Mouse (Mus musculus) frontal cortex, postnatal 10 days (tissue): ENCODE measurements around the gene Hoxd3.

Experiments used
- DNase-seq, 2 experiments: peaks; one replicate each; pipeline ENCODE4 v3.0.0; 2022; ENCODE audit warnings: low spot score in 2 of 2, mixed read lengths in 1 of 2

Hoxd3 gene

DNA sequence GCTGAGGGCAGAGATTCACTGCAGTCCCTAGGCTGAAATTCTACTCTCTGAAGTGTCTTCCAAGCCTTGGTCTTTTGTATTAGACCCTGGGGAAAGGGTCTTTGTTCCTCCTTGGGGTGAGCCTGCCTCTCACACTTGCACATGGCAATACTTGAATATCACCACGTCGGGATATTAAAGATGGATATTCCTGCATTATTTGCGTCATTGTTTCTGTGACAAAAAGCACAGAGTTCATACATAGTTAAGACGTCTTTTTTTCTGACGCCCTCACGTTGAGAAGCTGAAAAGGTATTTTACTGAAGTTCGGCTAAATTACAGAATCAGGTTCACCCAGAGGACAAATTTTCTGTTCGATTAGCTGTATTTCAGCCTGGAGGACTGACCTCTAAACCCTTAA, 18.6 kb downstream of the Hoxd3 start:
- DNase-seq = no peak

DNA sequence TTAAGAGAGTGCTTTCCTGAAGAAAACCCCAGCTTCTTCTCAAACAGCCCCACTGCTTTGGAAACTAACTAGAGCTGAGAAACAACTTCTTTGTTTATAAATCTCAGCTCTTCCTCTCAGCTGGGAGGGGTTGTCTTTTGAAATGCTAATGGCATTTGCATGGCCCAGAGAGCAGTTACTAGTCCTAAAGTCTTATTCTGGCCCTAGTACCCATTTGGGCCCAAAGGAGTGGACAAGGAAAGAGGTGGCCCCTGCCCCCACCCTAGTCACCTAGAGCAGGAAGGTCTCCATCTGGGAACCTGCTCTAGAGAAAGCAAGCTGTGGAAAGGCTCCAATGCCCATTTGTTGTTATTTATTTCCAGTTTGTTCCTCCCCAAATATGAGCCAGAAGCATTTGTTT, 19.3 kb downstream of the Hoxd3 start:
- no peak for DNase-seq

DNA sequence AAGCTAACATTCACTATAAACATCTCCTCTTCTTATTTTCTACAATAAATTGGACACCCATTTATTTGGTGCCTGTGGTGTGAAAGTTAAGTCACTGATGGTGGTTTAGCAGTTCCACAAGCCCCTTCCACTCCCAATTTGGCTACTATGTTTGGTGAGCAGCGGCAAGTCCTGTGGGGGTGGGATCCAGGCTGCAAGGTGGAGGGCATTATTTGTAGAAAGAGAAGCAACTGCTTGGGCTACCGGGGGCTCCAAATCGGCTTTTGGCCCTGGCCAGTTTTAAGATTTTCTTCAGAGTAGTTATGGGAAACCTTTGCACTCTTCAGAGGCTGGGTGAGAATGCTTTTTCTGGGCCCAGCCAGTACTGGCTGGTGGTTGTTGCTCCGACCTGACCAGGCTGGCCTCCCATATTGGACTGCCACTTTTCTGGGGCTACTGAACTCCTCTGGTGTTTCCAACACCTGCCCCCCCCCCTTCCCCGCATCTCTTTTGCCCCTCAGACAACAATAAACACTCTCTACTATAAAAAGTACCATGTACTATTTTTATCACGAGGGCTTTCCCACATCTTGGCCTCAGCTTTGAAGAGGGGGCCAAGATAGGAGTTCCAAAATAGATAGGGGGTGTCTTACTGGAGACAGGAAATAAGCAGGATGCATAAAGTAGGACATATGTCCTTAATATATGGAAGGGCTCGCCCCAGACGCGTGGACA, 20.2 kb downstream of the Hoxd3 start:
- DNase-seq = no peak

DNA sequence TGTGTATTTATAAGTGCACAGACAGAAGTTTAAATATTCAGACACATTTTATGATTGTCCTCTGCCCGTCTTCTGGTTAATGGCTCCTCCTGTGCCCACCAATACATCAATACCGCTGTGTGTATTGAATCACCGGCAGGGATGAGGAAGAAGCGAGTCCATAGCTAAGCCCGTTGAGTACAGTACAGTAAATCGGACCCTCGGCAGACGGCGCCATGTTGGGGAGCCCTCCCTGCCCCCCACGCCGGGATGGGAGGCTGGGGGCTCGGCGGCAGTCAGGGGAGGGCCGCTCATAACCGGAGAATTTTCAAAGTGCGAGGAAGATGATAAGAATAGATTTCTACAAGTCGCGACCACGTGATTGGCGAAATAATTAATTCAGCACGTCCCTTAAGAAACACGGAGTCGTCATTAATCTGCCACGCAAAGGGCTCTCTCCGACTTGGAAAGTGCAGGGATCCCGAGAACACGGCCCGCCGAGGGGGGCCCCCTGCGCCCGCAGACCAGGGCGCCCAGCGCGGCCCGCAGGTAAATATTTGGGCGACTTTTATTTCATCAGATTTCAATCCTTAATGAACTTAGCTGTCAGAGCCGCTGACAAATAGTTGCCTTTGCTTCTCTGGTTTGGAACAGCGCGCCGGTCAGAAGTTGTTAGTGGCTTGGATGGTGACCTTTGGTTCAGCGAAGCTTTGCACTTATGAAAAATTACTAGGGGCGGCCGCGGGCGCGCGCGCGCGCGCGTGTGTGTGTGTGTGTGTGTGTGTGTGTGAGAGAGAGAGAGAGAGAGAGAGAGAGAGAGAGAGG, 21.0 kb downstream of the Hoxd3 start:
- no peak for DNase-seq

DNA sequence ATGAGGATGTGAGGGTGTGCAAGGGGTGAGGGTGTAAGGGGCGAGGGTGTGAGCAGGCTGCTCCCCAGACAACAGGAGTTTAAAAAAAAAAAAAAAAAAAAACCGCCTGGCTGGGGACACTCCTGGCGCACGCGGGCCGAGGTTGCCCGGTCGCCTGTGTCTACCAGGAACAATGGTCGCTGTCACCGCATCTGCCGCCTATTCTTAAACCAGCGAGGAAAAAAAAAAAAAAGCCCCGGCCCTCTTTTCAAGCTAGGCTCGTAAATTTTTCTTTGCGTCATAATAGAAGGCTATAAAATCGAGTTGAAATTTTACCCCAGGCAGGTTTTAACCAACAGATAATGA, 21.6 kb downstream of the Hoxd3 start:
- no peak for DNase-seq

DNA sequence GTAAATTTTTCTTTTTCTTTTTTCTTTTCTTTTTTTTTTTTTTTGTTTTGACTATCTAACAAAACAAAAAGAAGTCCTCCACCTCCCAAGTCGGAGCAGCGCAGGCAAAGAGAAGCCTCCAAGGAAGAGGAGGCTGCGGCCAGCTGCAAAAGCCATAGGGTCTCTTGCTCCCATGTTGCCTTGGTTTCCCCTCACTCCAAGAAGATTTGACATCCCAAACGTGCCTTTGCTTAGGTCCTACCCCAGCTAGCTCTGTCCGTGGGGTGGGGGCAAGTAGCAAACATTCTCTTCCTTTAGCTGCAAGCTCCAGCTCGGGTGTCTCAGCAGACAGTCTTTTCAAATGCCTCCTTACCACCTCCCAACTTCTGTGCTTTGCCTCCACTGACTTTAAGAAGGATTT, 22.0 kb downstream of the Hoxd3 start:
- DNase-seq = no peak

DNA sequence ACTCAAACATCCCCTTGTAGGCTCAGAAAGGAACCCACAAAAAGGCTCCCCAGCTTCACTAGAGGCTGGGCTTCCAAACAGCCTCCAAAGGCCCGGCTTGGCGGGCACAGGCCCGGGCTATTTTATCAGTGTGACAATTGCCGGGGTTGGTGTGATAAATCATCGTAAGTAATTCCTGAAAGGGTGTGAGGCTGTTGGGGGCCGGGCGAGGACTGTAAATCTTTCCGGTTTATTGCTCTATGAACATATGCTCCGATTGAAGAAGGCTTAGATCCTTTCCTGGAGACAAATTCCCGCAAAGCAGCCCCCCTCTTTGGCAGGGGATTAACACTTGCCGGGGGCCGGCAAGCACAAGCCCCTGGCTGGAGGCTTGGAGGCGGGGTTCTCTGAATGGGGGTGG, 22.7 kb downstream of the Hoxd3 start:
- DNase-seq = no peak

DNA sequence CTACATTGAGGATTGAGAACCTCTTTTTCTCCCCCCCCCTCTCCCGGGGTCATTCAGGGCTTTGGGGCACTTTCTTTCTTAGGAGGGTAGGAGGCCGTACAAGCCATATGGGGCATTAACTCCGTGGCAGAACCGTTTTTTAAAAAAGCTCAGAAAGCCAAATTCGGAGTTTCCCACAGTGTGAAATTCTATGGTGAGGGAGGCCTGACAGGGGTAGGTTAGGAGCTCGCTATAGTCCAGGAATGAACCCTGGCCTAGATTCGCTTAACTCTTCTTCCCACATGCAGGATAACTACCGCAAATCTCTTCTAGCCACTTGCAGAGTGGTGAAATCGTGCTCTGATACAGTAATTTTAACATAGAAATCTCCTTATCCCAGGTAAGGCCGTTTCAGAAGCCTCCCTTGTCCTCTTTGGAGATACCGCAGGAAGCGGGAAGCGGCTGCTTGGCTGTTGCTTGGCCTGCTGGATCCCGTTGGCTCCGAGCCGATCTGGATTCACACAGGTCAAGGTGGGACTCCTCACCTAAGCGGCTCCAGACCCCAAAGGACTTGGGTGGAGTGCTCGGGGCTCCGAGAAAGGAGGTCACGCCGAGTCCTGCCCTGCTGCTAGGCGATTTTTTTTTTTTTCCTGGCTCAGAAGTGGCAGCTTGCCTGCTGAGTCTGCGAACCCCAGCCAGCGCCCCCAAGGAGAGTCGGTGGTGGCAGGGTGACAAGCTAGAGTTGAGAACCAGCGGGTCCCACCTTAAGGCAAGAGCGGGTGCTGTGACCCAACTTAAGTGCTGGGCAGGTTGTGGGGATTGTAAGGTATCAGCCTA, 23.5 kb downstream of the Hoxd3 start:
- DNase-seq = no peak

DNA sequence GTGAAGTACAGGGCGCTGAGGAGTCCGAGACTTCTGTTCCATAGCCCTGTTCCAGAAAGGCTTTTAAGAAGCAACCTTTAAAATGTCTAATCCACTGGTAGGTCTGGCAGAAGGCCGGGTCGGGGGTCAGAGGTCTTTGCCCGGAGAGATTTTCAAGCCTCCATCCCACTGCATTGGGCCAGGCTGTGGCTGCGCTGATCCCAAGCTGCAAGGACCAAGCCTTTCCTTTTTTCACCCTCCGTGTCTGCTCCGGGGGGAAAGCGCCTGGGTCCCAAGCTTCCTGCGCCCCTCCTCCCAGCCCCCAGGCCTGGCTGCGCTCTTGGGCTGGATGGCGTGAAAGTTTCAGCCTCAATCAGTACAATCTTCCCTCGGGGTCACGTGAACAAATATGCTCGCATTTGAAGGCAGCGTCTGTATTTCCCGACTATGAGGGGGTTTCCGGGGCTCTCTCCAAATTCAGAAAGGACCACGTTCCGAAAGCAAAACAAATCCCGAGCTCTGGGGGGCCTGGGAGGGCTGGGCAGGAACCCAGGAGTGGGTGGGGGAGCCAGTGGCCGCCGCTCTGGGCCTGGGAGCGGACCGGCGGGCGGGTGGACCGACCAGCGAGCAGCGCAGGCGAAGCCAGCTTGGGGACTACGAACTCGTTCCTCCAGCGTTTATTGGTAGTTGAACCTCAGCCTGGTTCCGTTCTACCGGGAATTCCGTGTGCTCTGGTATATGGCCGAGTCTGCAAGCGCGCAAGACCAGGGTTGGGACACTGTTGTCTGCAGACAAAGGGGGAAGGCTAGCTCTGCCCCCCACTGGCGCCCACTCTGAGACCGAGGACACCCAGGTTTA, 24.3 kb downstream of the Hoxd3 start:
- DNase-seq = no peak

DNA sequence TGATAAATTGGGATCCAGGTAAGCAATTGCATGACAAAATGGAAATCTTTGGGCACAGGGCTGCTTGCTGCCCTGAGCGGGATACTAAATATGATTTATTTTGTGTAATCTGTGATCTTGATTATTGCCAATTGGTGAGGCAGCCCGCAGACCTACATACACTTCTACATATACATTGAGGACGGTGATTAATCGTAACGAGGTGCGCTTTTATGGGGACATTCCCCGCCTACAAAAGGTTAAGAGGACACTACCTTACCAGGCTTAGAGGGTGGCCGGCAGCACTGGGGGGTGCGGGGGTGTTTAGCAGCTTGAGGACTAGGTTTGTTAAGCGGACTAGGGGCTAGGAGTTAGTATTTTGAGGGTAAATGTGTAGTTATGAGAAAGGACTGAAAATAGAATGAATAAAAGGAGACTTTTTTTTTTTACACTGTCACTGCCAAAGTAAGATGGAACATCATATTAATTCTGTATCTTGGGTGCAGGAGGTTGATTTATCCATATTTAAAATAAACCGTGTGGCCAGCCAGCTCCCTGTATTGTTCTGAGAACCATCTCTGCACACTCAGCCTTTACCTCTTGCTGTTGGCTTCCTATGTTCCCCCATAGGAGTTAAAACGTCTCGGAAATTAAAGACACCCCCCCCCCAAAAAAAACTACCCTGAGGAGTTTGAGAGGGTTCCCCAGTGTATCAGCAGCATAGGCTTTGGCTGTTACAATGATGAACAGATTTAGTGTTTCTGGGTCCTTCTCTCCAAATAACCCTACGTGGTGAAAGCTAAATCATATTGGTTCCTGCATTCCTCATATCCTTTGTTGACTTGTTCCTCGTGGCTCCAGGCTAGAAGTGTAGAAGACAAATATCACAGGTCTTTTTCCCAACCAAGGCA, 25.2 kb downstream of the Hoxd3 start:
- no peak for DNase-seq

DNA sequence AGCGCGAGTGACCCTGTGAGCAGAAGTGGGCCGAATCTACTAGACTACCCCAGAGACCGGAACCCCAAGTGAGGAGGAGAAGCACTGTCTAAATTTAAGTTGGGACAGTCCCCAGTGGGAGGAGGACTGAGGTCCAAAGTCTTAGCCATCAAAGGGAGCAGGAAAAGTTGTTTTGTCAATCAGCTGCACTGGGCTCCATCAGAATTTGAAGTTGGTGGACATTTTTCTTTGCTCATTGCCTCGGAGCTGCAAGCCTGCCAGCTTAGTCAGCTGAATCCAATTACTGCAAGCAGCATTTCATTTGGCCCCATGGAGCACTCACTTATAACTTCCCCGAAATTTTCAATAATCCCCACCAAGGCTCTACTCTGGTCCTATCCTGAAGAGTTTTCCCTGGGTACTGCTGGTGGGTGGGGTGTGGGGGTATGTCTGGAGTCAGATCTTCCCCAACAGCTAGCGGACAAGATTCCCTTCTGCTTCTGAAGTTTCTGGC, 25.9 kb downstream of the Hoxd3 start:
- DNase-seq = no peak

DNA sequence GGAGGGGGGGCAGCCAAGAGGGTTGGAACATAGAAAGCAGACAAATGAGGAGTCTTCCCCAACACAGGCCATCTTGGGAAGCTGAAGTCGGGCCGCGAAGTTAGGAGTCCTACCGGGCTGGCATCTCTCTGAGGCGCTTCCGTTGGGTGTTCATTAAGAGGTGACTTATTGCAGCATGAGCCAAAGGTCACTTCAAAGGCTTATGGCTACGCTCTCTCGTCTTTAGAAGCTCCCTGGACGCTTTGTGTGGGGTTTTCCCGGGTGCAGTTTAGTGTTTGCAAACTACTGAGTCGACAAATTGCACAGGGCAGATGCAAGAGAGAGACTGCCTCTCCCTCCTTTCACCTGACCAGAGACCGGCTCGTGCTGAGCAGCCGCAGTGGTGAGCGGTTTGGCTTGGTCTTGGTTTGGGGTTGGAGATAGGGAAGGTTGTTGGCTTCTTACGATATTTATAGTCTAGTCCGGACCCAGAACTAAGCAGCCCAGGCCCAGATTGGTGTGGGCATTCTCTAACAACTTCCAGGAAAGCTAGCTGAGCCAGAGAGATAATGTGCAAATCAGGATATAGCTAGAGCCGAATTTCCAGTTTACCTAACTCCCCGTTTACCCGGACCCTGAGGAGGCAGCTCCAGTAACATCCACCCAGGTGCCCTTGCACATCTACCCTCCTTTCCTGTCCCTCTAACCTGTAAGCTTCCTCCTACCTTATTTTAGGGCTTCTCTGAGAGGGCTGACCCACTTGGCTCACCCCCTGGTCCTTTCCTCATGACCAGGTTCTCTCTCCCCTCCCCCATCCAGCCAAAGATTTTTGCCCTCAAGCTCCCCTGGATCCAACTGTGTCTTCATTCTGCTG, 27.1 kb downstream of the Hoxd3 start:
- no peak for DNase-seq

DNA sequence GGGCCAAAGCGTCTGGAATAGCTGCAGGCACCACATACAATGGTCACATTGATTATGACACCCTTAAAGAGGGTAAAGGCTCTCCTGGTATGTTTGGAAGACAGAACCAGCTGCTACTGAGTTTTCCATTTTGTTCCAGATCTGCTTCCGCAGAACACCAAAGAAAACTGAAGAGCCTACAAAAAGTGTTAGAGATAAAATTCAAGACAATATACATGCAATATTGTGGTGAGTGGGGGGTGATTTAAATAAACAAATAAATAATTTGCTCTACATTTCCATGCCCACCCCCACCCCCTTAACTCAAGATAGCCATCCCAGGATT, 27.7 kb downstream of the Hoxd3 start:
- no peak for DNase-seq

DNA sequence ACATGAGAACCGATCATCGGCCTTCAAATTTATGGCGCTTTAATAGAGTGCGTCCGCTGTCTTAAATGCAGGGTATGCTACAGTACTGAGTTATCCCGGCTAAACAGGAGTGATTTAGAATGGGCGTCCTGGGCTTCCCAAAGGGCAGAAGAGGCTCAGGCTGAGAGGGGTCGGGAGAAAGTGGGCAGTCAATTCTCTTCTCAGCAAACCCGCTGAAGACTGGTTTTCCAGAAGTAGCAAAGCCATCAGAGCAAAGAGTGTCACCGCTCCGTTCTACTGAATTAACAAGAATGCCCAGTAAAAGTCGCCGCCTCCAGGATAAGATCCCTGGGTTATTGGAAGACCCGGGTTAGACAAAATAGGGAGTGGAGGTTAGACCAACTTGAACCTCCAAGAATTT, 28.1 kb downstream of the Hoxd3 start:
- no peak for DNase-seq

DNA sequence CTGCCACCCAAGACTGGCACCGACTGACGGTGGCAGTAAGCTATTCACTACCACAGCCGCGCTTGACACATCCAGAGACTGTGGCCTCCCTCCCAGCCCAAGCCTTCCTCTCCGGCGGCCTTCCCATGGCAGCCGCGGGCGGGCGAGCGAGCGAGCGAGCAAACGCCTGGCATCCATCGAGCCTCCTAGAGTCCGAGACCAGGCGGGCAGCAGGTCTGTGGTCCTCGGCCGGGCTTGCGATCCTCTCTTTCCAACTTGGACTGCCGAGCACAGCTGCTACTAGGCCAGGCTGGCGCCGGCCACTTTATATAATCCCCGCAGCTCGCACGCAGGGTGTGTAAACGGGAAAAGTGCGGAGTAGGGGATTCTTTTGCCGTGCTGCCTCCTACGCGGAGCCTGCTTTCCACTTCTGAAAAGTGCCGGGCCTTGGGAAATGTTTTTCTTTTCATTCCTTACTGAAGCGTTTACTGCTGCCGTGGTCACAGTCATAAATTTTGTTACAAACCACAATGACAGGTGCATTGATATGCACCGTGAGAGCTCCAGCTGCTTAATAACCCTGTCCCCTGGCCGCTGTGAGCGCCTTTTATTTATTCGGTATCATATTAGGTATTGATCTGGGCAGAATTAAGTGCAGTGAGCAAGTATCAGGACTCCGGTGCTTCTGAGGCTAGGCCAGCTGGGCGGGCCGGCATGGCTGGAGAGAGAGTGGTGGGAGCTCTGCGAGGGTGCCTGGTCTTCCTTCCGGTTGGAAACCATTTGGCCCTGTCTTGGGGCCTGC, 28.8 kb downstream of the Hoxd3 start:
- no peak for DNase-seq

DNA sequence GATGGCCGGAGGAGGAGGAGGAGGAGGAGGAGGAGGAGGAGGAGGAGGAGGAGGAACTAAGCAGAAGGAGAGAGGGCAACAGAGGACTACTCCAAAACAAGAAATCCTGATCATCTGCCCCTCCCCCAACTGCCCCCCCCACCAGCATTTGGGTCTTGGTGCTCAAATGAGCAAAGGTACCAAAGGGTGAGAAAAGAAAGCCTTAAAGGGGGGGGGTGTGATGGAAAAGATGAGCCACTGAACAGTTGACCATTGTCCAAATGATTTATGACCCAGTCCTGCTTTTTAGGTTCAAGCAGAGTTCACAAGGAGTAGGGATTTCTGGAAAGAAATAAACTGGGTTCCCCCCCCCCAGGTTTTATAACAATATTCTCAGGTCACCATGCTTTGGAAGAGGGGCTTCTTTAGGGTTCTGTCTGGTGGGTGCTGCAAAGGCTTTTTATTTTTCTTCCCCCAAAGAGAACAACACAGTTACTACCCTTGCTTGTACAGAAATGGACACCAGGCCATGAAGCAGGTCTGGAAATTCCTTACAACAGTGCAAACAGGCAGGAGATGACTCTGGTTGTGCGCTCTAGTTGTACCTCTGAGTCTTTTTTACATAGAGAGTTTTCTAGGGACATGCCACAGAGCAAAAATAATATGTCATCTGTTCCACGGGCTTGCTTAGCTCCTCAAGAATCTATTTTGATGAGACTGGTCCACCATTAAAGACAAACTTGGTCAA, 29.7 kb downstream of the Hoxd3 start:
- no peak for DNase-seq

DNA sequence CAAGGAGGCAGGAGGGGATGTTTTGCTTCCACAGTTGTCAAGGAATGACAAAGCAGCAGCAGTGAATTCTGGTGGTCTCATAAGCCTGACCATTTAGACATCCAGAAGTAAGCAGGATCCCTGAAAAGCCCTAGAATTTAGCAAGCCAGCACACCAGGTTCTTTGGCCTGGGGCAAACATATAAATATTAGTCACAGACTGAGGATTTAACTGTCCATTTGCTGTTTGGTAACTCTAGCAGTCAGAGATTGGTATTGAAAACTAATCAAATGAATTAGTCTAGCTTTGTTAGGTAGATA, 30.2 kb downstream of the Hoxd3 start:
- no peak for DNase-seq

DNA sequence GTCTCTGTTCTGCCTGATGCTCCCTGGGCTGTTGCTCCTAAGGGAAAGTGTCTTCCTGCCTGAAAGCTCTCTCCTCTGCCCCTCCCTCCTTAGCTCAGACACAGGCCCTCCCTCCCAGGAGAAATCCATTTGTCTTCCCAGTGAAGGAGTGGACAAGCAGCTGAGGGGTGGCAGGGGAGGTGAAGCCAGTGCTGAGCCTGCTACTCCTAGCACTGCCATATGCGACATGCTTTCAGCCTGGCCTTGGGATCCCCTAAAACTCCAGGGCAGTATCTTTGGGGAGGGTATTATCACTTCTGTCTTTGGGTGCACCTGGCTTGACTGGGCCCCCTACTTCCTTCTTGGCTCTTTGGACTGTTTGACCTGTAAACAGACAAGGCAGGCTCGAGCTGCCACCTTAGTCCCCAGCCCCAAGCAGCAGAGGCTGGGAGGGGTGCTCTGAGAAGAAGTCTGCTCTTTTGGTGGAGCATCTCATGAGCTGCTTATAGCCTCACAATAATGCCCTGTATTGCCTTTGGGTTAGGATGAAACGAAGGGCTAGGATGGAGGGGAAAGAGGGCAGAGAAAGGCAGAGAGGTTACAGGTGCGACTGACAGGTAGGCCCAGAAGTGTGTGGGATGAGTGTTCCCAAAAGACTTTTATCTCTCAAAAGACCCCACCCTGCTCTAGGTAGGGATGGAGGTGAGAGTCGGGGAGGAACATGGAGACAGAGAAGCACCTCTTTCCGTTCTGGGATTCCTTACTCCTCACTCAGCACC, 34.0 kb downstream of the Hoxd3 start:
- no peak for DNase-seq
